10 mouse cellular contexts compared by ENCODE assay signal in genomic region chr13:64310585-64310984, GRCm38 (mm10). TPM values are rescaled to one million over a fixed set of nuclear protein-coding genes. Genes with fewer than 3 reads are reported as not detected.
A peak's percentile ranks its signal among the peaks of the same experiment; 100 is the strongest.
DNase-seq lines count a peak whose midpoint lies in the region; ATAC-seq lines count a peak whose summit lies in the region.
"Had no signal": no experiment of that assay in that cellular context is flagged by ENCODE, and none has a peak within 500 bp of the region (broad histone marks: within the 10 kb centered on the region; RNA-seq: fewer than 3 reads in every experiment).

No protein-coding gene starts in this region.

- H3K9ac ChIP-seq in kidney, embryonic 15.5 days: no peak overlapping the region
- H3K9ac ChIP-seq in liver, embryonic 16.5 days (ENCODE audit: low read depth, low read length): no peak overlapping the region

- H3K27ac ChIP-seq in kidney, embryonic 15.5 days: no peak overlapping the region
- H3K27ac ChIP-seq in liver, embryonic 16.5 days (ENCODE audit: low read length): peak overlapping the region; percentile 51

- H3K4me1 ChIP-seq in kidney, embryonic 15.5 days: peaks cover 29% of the 10 kb centered on the region
- H3K4me1 ChIP-seq in liver, embryonic 16.5 days (ENCODE audit: control insufficient read depth, low read depth, low read length): peaks cover 25% of the 10 kb centered on the region

- 0 out of 2 replicates have a peak overlapping the region, but pooled peaks have one; percentile 65 for H3K4me2 ChIP-seq in kidney, embryonic 15.5 days
- peak overlapping the region; percentile 93; the same call in 1 of the 2 replicates for H3K4me2 ChIP-seq in liver, embryonic 16.5 days (ENCODE audit: low read depth, low read length)

- H3K9me3 ChIP-seq in kidney, embryonic 15.5 days (replicated peaks): no peaks in the 10 kb centered on the region
- no peaks in the 10 kb centered on the region for H3K9me3 ChIP-seq in liver, embryonic 16.5 days (replicated peaks; ENCODE audit: control insufficient read depth, low read length)

- WGBS in kidney, embryonic 15.5 days: 59% methylated on average over 6 of the region's 6 CpGs
- WGBS in liver, embryonic 16.5 days (ENCODE audit: insufficient replicate concordance): 47% methylated on average over 6 of the region's 6 CpGs

- ATAC-seq in kidney, embryonic 15.5 days (replicated peaks; ENCODE audit: low FRiP score): no peak
- ATAC-seq in liver, embryonic 16.5 days (ENCODE audit: low read depth): no peak; the same call in 1 of the 2 replicates

- peaks cover 15% of the 10 kb centered on the region for H3K36me3 ChIP-seq in kidney, embryonic 15.5 days
- peaks cover 7% of the 10 kb centered on the region for H3K36me3 ChIP-seq in liver, embryonic 16.5 days (ENCODE audit: control insufficient read depth, insufficient read depth)

- DNase-seq in kidney, postnatal 25 days: no peak
- peak; percentile 38 for DNase-seq in MN1 (ENCODE audit: low spot score)
- peak; percentile 30 for DNase-seq in heart, postnatal 4 days
- DNase-seq in embryo, embryonic 10 days (ENCODE audit: low spot score): no peak
- DNase-seq in frontal cortex, postnatal 14 days (ENCODE audit: low spot score in 2 of 2): no peak
- DNase-seq in spleen, postnatal 4 days (ENCODE audit: low spot score in 2 of 2): no peak
- DNase-seq: cerebellum, postnatal 10 days; layer of hippocampus, postnatal 36 days had no signal

- H3K4me3 ChIP-seq in kidney, embryonic 15.5 days (replicated peaks): no peak overlapping the region
- H3K4me3 ChIP-seq in liver, embryonic 16.5 days (ENCODE audit: low read depth, low read length): no peak overlapping the region

- H3K27me3 ChIP-seq in kidney, embryonic 15.5 days: no peaks in the 10 kb centered on the region
- no peaks in the 10 kb centered on the region for H3K27me3 ChIP-seq in liver, embryonic 16.5 days (ENCODE audit: control insufficient read depth, insufficient read depth, low read depth, low read length)

RNA-seq across cellular contexts. Expression of gene Aaed1, which starts 1.9 kb away (rescaled TPM):
- polyA plus RNA-seq in kidney, embryonic 15.5 days (2015; fragmentation: Nextera tagmentation; extraction: Ambion mirVana): 56.5 and 58.1 TPM in 2 replicates
- total RNA-seq in heart, postnatal 4 days (2021): 10 to 100 TPM; 54.7 to 57.2 TPM
- polyA plus RNA-seq in liver, embryonic 16.5 days (2015; fragmentation: Nextera tagmentation; extraction: Ambion mirVana): 21.8 and 22.8 TPM in 2 replicates

RNA-seq across cellular contexts. Expression of gene Cdc14b, which starts 35.5 kb away (rescaled TPM):
- polyA plus RNA-seq in kidney, embryonic 15.5 days (2015; fragmentation: Nextera tagmentation; extraction: Ambion mirVana): 14.8 and 17.5 TPM in 2 replicates
- total RNA-seq in heart, postnatal 4 days (2021): 10 to 100 TPM; 10.8 to 11.4 TPM
- 8.2 and 9.4 TPM in 2 replicates for polyA plus RNA-seq in liver, embryonic 16.5 days (2015; fragmentation: Nextera tagmentation; extraction: Ambion mirVana)

Comparison
In these comparisons a context has a peak if more than half of its experiments do, and no peak if none do; other contexts are left out.
1. DNase-seq: peak in MN1 (single experiment) and heart, postnatal 4 days (single experiment); none in kidney, postnatal 25 days (0 of 2), embryo, embryonic 10 days (single experiment), frontal cortex, postnatal 14 days (0 of 2) and spleen, postnatal 4 days (0 of 2).